Mouse (Mus musculus) ovary, postnatal 10 days (tissue): ENCODE data around the gene Rbm38.

ENCODE experiments used
- DNase-seq: peaks from one replicate; pipeline ENCODE4 v3.0.0; 2022; ENCODE audit warnings: low spot score

Rbm38 gene

DNA sequence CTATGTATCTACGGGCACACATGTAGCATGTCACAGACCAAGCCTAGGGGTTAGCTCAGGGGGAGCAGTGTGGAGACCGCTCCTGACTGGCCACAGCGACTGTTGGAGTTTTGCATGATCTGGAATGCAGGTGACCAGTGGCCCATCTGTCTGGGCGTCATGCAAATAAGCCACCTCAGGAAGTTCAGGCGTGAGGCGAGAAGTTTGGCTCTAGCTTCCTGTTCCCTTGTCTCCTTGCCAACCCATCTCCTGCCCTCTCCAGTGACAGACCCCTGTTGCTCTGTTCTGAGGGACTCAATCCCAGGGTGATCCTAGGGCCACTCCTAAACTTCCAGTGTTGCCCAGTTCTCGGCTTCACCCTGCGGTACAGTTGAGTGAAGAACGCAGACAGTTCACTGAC lies 40.2 kb downstream of the Rbm38 start:
- DNase-seq = no peak

DNA sequence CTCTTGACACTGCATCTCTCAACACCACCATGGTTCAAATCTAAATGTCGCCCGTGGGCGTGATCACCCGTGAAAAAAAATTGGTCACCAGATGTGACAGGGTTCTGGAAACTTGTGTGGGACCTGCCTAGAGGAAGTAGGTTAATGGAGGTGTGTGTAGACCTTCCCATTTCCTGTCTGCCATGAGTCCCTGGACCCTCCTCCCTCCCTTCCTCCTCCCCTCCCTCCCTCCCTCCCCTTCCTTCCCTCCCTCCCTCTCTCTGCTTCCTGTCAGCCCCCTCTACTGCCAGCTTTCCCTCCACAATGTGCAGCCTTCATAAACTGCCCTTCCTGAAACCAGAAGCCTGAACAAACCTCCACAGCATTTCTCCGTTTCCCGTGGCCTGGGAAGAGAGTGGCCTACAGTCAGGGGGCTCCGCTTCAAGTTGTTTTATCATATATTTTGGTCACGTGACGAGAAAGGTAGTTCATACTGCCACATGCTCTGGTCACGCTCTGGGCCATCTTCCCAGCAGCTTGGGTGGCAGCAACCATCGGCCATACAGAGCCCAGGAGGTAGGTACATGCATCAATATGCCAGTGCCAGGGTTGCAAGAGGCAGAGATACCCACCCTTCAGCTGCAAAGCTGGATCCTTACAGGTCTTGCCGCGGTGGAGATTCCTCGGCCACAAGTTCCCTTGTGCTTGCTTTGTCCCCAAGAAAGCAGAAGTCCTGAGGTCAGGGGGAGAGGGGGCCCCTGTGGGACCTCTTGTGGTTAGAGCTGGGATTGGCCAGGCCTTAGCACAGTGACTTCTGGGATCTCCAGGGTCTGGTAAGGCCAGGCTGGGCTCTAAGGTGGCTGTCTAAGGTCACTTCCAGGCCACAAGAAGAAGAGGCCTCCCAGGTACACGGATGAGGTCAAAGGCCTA lies 41.4 kb downstream of the Rbm38 start:
- DNase-seq = no peak

DNA sequence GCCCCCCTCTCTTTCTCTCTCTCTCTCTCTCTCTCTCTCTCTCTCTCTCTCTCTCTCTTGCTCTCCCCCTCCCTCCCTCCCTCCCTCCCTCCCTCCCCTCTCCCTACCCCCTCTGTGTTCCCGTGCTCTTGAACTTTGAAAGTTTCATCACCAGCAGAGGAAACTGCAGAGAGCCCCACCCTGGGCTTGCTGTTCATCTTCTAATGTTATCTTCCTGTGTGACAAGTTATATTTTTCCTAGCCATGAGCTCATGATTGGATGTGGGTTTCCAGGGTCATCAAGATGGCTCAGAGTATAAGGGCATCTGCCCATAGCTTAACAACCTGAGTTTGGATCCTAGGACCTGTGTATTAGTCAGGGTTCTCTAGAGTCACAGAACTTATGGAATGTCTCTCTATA lies 42.9 kb downstream of the Rbm38 start:
- DNase-seq = no peak

- no peak for DNase-seq
These were observed 44.6 kb downstream of the Rbm38 start for GRCm38 (mm10) chr2:173064864-173065263.

DNA sequence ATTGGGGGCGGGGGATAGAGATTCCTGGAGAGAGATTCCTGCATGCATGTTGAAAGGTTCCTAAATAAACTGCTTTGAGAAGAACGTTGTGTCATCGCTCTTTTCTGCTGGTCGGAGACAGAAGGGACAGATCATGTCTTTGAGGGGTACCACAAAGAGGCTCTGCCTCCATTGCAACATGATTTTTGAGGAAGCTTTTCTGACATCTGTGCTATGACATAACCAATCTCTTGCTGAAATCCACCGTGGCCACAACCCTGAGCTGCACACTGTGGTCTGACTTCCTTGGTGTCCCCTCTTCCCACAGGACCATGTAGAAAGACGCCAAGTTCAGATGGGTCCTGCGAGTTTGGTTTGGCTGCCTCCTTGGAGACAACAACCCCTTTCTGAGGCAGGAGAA lies 52.6 kb downstream of the Rbm38 start:
- DNase-seq = no peak

DNA sequence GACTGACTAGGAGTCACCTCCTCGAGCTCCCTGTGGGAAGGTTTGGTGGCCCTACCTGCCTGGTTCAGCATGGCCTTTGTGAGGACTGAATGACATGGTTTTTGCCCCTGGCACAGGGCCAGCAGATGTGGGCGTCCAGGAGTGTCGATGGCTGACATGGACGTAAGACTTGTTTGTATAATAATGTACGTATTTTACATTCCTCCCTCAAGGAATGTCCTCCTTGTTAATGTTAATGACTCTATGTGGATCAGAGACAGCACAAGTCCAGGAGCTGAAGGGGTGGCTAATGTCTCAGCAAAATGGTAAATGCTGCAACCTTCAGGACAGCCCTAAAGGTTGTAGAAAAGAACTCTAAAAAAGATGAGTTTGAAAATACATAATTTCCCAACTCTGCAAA lies 53.4 kb downstream of the Rbm38 start:
- no peak for DNase-seq

GRCm38 (mm10) chr2:173076921-173077320 lies 56.6 kb downstream of the Rbm38 start:
- DNase-seq = no peak

- no peak for DNase-seq
These were observed 59.7 kb downstream of the Rbm38 start for GRCm38 (mm10) chr2:173079766-173080549.

DNA sequence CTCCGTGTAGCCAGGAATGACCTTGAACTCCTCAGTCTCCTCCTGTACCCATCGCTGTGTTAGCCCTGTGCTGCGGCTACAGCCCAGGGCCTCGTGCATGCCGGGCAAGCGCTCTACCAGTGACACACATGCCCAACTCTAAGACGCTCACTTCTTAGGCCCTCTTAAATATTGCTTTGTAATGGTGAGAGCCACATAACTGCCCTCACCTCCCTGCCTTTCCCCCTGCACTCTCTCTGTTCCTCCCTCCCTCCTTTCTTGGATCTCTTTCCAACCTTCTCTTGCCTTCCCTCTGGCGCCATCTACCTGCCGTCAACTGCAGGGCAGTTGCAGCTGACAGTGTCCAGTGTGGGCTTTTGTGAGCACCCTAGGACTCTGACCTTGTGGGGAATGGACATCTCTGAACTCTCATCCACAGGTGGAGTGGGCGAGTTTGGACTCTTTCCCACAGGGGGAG lies 60.5 kb downstream of the Rbm38 start:
- peak; percentile 54 for DNase-seq

DNA sequence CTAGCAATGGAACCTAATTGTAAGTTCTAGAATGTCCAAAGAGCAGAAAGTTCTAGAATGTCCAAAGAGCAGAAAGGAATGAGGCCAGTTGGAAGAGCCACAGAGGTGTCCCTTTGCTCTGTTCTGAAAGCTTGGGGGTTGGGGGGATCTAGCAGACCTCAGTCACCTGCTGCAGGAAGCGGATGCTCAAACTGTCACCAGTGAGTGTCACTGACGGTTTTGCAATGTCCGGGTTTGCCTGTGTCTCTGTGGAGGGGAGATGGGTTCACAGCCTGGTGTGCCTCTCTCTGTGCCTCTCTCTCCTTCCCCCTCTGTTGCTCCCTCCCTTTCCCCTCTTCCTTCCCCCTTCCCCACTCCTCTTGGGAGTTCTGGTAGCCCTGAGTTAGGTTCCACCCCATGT lies 62.4 kb downstream of the Rbm38 start:
- DNase-seq = no peak

GRCm38 (mm10) chr2:173083106-173083505 lies 62.8 kb downstream of the Rbm38 start:
- DNase-seq = no peak

DNA sequence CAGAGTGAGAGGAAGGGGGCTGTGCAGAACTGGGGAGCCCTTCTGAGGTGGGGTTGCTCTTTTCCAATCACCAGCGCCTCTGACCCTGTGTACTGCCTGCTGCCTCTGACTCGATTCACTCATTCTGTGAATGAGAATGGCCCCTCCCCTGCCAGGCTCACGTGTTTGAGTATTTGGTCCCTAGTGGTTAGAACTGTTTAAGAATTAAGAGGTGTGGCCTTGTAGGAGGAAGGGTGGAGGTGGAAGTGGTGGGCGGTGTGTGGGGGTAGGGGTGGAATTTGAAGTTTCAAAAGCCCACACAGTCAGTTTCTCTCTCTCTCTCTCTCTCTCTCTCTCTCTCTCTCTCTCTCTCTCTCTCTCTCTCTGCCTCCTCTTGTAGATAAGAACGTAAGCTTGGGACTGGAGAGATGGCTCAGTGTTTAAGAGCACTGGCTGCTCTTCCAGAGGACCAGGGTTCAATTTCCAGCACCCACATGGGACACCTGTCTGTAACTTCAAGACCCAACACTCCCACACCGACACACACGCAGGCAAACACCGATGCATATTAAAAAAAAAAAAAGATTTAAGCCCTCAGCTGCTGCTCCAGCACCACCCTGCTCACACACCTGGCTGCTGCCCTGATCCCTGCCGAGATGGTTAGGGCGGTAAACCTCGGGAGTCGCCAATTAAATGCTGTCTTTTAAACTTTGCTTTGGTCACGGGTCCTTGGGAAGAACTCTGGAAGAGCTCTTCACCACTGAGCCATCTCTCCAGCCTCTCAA lies 63.6 kb downstream of the Rbm38 start:
- DNase-seq = no peak
